Mouse (Mus musculus): ENCODE data around the gene Myocd.

Myocd gene

GRCm38 (mm10) chr11:65137145-65137652 is 132.6 kb downstream of the Myocd start:
- DNase-seq, result no peak

DNA sequence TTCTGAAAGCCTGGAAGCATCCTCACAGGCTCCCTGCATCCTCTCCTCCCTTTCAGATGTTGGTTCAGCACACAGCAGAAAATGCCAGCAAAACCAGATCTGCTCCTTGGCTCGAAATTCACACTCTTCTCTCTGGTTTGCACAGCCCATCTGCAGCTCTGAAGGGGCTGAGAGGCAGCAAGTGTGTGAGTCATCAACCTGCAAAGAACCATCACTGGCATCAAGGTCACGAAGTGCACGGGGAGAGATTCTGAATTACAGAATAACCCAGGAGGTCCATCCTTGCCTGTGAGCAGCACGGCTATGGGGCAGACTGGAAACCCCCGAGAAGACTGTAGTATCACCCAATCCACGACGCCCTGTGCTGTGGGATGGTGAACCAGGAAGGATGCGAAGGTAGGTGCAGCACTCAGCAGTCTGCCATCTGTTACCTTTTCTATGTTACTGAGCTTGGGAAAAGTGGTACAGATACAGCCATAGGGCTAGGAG is 134.5 kb downstream of the Myocd start:
- DNase-seq, result peak; percentile 73 to 74

DNA sequence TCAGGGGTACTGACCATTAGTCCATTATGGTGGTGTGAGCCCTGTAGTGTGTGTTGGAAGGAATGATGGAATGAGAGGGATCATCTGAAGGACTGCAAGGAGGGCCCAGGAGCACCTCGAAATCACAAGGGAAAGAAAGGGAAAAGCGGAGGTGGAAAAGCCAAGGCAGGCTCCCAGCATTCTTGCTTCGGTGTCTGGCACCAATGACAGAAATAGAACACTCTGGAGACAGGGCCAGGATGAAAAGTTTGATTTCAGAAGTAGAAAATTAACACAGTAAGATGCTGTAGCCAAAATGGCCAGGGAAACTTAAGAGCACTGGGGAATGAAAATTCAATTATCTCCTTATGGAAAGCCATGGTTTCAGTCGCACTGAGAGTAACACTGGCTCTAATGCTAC is 136.1 kb downstream of the Myocd start:
- no peak for DNase-seq

DNA sequence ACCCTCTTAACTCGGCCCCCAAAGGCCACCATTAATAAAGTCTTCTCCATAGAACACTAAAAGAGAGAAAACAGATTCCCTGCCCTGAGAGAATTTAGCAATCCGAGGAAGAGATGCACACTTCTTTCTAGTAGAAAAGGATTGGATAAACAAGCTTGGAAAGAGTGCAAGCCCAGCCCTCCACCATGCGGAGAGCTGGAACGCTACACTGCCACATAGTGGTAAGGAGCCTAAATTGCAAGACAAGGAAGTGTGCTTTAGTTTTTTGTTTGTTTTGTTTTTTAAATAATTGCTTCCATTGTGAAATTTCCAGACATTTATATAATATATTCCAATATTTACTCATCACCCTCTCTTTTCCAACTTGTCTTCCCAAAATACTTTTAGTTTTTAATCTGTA is 140.7 kb downstream of the Myocd start:
- DNase-seq, result no peak

DNA sequence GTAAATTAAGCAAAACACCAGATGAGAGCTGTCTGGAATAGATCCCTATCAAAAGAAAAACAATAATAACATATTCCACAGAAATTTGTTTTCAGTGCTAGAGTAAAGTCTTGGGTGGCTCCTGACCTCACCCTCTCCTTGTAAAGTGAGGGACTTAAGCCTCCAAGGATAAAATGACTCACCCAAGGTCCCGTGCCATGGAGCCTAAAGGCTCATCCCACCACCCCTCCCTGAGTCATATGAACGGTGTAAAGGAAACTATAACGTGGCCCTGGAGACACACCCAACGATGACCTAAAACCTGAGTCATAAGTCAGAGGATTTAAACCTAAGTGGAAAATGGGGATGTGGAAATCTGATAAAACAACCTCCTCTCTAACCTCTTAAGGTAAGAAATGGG is 141.1 kb downstream of the Myocd start:
- DNase-seq, result no peak

- peak; percentile 49 to 67 for DNase-seq
Measured at GRCm38 (mm10) chr11:65126566-65126965, 143.2 kb downstream of the Myocd start.

Measured in cerebellum, postnatal 25 days (tissue).